Mouse (Mus musculus): ENCODE data around the gene Fam172a.

Fam172a gene

DNA sequence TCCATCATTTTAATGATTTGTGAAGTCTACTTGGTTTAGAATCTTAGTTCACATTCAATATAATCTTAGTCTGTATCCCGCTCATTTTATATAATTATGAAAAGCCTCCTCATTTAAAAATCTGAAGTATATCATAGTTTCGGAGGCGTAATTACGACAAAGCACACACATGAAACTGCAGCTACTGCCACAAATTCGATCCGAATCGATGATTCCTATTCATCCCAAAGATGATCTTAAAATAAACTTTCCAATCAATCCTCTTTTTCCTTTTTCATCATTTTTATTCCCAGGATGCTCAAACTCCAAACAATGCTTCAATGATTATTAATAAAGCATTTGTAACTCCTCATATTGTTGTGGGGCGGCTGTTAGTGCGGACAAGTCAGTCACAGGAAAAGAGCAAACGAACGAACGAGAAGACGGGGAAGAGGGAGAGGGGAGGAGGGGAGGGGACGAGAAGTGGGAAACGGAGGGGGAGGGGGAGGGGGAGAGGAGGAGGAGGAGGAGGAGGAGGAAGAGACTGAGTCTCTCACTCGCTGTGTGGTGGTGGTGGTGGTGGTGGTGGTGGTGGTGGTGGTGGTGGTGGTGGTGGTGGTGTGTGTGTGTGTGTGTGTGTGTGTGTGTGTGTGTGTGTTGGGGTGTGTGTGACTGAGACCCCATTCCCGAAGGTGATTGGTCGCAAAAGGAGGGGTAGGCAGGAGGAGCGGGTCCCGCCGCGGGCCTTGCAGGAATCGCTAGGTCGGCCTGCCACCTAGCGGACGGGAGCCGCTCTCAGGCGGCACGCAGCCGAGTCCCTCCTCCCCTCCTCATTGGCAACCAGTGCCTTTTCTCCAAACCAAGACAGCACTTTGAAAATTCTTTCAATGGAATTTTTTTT, 499.4 kb downstream of the Fam172a start:
- peak; percentile 91 to 94 for DNase-seq

DNA sequence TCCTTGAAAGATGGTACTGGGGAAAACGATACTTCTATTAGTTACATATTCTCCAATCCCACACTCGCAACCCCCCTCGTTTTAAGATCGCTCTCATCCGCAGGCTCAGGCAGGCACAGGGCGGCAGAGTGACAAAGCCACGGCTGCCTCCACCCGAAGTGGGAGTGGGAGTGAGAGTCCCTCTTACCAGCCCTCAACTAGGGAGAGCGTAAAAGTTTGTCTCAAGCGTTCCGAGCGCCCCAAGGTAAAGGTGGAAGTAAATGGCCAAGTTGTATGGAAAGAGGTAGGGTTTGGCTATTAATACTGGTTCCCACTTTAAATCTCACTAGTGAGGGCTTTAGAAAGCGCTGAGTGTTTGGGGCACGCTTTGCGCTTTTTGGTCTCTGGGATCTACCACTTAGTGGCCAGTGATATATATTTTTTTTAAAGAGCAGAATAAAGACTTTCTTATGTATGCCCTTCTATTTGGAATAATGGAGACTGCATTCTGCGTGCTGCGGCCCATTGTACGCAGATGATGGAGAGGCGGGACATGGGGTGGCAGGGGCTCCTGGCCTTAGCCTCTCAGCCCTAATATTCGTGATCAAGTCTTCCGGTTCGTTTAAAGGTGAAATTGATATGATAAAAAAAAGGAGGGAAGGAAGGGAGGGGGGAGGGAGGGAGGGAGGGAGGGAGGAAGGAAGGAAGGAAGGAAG, 500.2 kb downstream of the Fam172a start:
- no peak for DNase-seq

DNA sequence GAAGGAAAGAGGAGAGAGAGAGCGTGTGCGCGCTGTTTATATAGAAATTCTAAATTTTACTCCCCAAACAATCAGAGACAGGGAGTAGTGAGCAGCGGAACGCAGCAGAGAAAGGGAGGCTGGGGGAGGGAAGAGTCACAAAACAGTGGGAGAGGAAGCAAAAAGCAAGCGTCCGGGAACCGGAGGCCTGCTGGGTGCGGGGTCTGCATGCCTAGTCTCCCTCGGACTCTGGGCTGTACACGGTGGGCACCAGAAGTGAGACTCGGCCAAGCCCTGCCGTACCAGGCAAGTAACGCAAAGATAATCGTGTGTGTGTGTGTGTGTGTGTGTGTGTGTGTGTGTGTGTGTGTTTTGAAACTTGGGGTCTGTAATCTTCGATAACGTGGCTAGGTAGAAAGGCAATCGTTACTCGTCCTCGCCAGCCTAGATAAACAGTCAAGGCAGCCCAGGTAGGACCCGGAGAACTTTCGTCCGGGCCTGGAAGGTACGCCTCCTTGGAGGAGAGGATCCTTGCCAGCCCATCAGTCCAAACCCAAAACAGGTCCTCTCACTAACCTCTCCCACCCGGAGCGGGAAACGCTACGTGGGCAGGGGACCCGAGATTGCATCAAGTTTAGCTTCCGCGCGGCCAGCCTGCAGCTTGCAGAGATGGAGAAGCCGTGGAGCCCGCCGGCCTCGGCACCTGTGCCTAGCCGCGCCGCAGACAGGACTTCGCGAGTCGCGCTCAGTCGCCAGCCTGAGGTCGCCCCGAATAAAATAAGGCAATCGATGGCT, 500.9 kb downstream of the Fam172a start:
- DNase-seq: peak; percentile 63 to 69

DNA sequence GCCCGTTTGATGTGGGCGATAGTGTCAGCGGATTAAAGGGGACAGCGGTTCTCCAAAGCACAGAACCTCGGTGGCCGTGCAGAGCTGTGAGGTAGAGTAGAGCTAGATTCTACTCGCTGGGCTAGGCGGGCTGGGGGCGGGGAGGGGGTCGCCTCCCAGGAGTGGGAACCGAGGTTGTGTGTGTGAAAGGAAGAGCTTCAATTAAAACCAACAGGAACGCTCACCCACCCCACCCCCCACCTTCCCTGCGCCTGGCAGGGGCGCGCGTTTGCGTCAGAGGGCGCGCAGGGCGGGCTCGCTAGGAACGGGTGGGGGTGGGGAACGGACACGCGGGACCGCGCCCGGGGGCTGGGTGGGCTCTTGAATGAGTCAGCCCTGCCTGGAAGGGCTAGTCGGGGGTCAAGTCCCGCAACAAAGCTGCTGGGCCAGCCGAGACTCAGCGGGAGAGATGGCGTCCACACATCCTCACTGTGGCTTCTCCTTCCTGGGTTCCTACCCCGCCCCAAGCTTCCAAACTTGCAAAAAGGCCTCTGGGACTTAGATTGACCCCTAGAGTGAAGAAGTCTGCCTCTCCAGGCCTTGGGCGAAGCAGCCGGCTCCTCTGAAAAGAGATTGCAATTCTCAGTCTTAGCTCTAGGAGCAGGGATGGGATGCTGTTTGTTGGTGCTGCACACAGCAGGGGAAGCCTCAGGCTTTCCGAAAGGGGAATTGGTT, 501.7 kb downstream of the Fam172a start:
- DNase-seq: peak; percentile 79 to 82

DNA sequence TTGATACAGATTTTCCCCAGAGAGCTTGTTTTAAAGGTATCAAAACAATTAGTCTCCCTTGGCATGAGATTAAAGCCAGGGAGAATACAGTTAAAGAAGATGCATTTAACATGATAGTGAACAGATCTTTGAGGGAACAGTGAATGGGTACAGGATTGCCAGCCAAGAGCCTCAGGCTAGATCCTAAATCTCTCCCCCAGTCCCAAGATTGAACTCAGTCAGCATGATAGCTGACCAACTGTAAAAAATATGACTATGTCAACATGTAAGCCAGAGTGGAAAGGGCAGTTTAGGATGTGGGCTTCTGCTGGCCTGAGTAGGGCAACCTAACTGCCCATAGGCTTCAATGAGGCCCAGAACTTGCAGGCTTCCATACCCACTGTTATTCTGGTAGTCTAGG, 503.6 kb downstream of the Fam172a start:
- DNase-seq: no peak

DNA sequence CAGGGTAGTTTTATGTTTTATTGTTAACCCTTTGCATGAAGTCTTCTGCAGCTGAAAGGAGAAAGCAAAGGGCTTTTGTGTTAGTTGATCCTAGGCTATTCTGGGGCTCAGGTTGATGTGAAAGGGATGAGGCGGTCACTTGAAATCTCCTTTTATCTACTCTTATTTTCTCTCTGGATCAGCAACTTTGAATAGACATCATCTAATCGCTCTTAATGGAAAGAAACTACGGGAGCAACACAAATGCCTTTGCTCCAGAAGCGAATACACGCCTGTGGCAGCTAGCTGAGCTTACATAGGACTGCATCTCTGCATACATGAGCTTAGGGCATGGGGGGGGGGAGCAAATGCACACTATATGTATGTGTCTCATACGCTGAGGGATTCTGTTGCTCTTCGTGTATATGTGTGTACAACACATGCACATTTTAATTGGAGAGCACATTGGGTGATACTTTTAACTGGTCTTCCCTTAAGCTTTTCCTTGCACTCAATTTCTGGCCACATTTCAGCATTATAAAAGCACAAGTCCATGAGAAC, 505.1 kb downstream of the Fam172a start:
- DNase-seq: no peak

DNA sequence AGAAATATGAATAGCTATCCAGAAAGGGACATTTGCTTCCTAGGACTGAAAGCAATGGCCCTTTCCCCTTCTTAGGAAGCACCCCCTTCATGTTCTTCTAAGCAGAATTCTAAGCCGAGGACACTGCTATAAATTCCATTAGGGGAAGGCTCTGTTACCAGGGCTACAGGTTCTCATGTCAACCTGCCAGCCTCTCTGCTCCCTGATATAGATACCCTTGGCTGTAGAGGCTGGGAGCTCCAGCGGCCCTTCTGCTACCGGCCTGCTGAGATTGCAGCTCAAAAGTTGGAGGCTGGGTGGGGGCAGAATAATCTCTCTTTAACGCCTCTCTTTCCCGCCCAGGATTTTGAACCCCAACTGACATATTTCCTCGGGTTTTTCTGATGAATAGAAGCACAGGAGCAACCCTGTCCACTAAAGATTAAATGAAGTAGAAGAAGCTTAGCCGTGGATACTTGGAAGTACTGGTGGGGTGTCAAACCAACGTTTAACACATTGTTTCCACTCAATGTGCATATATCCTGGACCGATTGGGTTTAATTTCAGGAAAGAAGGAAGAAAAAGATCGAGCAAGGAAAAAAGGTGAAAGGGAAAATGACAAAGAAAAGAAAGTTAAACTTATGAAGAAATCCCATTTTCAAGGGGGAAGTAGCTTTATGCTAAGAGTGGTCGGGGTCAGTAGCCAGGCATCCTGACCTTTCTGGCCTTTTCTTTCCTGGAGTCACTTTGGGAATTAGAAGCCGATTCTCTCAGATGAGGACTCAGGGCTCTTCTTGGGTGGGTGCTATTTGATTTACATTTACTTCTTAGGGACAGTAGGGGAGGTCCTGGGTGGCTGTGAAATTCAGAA, 506.2 kb downstream of the Fam172a start:
- no peak for DNase-seq

DNA sequence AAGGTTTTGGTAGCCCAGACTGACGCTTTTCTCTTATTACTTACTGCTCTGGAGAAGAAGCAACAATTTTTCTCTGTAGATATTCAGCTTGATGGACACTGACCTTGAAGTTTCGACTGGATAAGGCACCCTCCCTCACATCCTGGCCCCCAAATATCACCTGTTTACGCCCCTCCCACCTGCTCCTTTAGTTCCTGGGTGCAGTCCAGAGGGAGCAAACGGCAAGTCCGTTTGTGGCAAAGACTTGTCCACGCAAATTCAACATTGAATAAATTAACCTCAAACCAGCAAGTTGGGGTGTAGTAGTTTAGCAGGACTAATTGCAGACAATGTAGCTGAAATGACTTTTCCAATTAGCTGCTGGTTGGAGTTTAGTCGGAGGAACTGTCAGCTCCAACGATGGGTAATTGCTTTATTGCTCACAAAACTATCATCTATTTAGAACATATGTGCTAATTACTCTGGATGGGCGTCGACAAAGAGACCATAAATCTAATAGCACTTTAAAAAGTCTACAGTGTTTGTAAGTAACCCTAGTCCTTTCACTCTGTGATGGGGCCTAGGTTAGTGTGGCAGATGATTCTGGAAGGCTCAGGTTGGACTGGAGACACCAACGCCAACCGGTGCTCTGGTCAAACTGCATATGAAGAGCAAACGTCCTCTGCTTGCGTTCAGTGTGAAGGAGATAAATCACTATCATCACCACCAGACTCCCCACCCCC, 507.0 kb downstream of the Fam172a start:
- no peak for DNase-seq

DNA sequence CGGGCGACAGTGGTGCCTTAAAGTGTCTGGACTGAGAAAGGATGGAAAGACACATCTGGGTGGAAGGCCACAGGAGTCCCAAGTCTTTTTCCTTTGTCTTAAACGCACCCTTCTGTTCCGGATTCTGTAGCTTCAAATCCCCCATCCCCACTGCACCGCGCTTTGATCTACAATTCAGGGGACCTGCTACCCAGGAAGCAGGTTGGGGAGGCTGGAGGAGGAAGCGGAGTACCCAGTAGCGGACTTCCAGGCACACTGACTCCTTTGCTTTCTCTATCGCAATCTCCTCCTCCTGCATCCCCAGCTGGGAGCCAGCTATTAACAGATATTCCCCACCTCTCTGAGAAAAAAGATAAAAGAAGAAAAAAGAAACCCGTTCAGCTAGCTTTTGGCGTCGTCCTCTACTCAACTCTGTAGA, 507.8 kb downstream of the Fam172a start:
- no peak for DNase-seq

DNA sequence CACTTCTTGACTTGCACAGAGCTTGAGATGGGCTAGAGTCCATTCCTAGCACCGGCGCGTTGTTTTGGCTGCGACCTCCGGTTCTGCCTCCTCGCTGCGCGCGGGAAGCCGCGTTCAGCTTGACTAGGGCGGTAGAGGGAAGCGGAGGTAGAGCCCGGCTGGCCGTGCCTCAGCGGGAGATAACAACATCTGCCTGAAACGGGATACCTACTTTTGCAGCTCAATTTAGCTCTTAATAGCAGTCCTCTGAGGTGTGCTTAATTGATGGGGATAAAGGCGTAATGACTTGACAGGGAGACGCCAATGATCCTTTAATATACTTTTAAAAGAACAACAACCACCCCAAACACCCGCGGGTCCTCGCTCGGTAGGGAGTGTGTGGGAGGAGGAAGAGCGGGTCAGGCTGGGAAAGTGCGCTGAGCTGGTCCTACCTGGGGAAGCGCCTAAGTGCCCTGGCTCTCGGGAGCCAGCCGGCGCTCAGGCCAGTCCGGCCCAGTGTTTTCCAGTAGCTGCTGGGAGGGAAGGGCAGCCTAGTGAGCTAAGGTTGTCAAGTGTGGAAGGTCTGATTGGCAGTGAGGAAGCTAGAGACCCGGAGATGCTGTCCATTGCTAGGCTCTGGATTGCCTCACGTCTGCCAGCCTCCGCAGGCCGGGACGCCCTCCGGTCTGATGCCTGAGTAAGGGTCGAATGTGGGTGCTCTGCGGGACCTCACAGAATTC, 508.4 kb downstream of the Fam172a start:
- DNase-seq: peak; percentile 42 to 50

DNA sequence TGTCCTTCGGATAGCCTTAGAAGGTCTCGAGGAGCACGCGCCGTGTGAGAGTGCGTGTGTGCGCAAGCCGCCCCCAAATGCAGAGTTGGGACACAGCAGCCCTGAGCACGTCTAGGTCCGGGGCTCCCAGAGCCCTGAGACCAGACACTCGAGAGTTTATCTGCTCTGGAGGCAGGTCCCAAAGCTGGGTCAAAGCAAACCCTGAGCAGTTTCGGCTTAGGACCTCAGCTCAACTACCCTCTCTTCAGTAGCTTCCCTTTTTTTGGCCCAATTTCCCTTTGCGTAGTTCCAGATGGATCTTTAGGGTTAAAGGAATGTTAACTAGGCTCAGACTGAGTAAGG, 508.9 kb downstream of the Fam172a start:
- no peak for DNase-seq

DNA sequence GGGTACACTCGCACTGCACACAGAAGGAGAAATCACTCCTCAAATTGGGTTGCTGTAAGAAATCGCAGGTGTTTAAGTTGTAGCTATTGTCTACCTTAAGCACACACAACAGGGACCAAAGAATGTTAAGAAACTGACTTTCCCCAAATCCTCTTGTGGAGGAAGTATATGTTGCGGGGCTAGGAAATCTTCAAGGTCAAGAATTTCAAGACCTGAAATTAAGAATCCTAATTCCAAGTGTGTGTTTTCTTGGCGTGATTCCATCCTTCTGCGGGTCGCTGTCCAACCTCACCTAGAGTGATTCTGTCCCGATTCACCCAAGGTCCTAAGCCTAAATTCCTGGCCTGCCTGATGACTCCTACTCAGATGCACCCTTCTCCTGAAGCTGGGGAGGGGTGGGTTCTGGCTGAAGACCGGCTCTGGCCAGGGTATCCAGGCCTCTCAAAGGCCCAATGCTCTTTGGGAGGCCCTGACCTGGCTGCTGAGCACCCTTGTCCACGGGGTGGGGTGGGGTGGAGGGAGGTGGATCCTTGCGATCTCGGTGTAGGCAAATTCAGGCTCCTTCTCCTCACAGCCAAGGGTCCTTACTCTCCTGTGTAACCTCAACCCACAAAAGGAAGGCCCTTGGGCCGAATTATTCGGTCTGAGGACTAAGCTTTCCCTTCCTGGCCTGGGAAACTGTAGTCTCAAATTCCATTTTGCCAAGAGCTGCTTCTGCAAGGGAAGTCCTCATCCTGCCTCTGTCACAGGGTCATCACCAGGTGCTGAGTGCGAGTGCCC, 509.6 kb downstream of the Fam172a start:
- DNase-seq: no peak

DNA sequence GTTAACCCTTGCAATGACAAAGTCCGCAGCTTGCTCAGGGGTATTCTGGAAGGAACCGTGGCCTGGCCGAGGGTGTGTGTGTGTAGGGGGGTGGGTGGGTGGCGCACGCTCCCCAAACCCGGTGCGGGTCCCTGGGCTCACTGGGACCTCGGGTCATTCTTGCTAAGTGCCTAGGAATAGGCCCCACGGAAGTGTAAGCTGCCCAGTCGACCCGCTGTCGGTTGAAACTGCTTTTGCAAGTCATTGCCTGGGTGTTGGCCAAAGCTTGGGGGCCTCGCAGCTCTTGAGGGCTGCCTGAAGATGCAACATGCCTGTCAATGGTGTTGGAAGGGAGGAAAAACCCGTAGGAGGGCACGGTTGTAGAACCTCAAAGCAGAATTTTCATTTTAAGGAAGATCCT, 510.3 kb downstream of the Fam172a start:
- no peak for DNase-seq

DNA sequence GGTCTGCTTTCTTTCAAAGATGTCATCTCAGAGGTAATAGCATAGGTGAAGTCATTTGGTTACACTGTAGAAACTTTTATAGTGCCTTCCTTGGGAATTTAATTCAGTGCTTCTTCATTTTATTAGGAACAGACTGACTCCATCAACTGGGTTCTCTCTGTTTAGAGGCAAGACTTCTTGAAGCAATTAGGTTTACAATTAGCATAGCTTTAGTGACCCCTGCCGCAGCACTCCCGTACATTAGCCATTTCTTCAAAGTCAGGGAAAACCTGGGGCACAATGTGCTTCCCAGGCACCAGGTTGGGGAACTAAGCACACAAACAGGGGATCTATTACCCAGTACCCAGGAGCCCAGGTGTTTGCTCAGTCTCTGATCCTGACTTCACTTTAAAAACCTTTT, 511.3 kb downstream of the Fam172a start:
- DNase-seq: no peak

DNA sequence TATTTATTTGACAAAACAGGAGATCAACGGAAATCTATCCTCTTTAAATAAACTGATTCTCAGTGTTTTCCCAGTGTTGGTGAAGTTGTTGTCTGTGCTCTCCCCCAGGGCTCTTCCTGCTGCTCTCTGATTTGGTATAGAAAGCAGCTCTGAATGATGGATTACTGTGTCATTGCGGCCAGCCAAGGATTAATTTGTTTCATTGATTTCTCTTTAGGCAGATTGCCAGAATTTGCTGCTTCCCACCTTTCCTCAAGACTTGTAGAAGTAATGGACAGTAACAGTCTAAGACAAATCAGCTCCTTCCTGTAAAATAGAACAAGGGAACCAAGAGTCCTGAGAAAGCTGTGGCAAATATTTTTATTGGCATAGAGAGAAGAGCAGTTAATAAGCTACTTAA, 513.4 kb downstream of the Fam172a start:
- no peak for DNase-seq
